Mouse (Mus musculus) liver, postnatal 0 days (tissue): Measurements from ENCODE around the gene Siah1a.

Experiments used
- CTCF ChIP-seq: sonication (generic); IDR thresholded peaks from 2 replicates; pipeline ENCODE4 v1.5.1; 2016; ENCODE audit warnings: antibody characterized with exemption, low read depth
- EP300 ChIP-seq: IDR thresholded peaks from 2 replicates; pipeline ENCODE4 v1.6.1; 2016; ENCODE audit warnings: antibody characterized with exemption, low read depth, mild to moderate bottlenecking

DNA sequence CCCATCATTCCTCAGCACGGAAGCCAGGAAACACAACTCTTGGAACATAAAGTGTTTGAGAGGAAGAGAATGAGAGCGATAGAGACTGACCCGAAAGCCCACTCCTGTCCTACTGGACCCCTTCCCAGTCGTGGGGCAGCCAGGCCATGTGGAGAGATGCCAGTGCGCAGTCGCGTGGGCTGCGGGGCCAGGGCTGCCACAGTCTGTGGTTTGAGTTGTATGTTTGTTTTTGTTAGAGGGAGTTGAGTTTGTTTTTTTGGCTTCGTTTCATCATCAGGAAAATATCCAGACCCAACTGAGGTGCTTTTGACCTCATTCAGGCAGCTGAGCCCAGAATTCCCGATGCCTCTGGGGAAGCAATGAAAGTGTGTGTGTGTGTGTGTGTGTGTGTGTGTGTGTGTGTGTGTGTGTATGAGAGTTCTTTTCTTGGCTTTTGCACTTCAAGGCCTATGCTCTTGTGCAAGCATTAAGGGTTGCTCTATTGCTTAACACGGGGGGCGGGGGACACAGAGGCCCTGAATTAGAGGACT, 42.2 kb upstream of the Siah1a start:
- TF ChIP-seq CTCF: no peak
- no peak for TF ChIP-seq EP300
